ENCODE assay signal across 7 mouse cellular contexts in the genomic region with DNA sequence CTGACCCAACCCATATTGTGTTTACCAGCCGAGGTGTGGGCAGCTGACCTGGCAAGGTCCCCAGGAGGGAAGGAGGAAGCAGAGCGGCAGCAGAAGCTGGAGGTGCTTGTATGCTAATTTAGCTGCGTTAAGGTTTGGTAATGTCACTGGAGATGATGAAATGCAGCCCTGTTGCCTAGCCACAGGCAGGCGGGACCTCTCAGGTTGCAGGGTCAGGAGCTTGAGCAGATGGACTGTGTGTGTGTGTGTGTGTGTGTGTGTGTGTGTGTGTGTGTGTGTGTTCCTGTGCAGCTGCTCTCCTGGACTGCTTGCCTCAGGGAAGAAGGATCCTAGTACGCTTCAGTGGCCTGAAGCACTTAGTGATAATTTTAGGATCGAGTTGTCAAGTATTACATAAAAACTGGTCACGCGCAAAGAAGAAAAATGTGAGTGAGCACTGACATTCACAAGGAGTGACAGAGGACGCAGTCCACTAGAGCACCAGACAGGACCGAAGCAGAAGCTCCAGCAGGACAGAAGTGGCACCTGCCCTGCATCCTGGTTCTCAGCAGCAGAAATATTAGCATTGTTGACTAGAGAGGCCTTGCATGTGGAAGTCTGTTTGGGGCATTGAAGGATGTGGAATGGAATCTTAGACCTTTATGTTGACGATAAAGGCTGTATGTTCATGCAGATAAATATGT. TPM values are rescaled to one million over a fixed set of nuclear protein-coding genes. Genes with fewer than 3 reads are reported as not detected.
DNase-seq lines count a peak whose midpoint lies in the region; ATAC-seq and TF ChIP-seq lines count a peak whose summit lies in the region.

No protein-coding gene starts in this region.

- H3K27me3 ChIP-seq in embryonic facial prominence, embryonic 11.5 days (ENCODE audit: control insufficient read depth, insufficient read depth, low read length), result no peaks in the 10 kb centered on the region
- no peaks in the 10 kb centered on the region for H3K27me3 ChIP-seq in hindbrain, embryonic 14.5 days (ENCODE audit: control insufficient read depth, insufficient read depth, low read length)
- H3K27me3 ChIP-seq in liver, embryonic 13.5 days, result no peaks in the 10 kb centered on the region
- H3K27me3 ChIP-seq in myocyte (ENCODE audit: control insufficient read depth, insufficient read depth, insufficient read length), result no peaks in the 10 kb centered on the region

- no peak overlapping the region for H3K9ac ChIP-seq in embryonic facial prominence, embryonic 11.5 days (replicated peaks; ENCODE audit: low read length)
- no peak overlapping the region for H3K9ac ChIP-seq in hindbrain, embryonic 14.5 days
- no peak overlapping the region for H3K9ac ChIP-seq in liver, embryonic 13.5 days

- no peak overlapping the region; the same call in 1 of the 2 replicates for H3K27ac ChIP-seq in embryonic facial prominence, embryonic 11.5 days (replicated peaks; ENCODE audit: low read depth, low read length)
- H3K27ac ChIP-seq in hindbrain, embryonic 14.5 days, result peak overlapping the region; percentile 32; the same call in 1 of the 2 replicates
- H3K27ac ChIP-seq in liver, embryonic 13.5 days, result no peak overlapping the region

- peak; percentile 90 for ATAC-seq in embryonic facial prominence, embryonic 11.5 days (replicated peaks; ENCODE audit: insufficient number of reproducible peaks, low FRiP score, low TSS enrichment, low read depth)
- ATAC-seq in hindbrain, embryonic 14.5 days (ENCODE audit: low FRiP score), result peak; percentile 75; the same call in 1 of the 2 replicates
- peak; percentile 66 for ATAC-seq in liver, embryonic 13.5 days (ENCODE audit: low read depth)

- H3K9me3 ChIP-seq in embryonic facial prominence, embryonic 11.5 days (replicated peaks; ENCODE audit: control insufficient read depth, low read length), result no peaks in the 10 kb centered on the region
- no peaks in the 10 kb centered on the region for H3K9me3 ChIP-seq in hindbrain, embryonic 14.5 days (ENCODE audit: control insufficient read depth, low read length)
- H3K9me3 ChIP-seq in liver, embryonic 13.5 days (replicated peaks), result no peaks in the 10 kb centered on the region

- H3K36me3 ChIP-seq in embryonic facial prominence, embryonic 11.5 days (replicated peaks; ENCODE audit: control insufficient read depth, insufficient read depth, low read depth, low read length), result no peaks in the 10 kb centered on the region
- no peaks in the 10 kb centered on the region for H3K36me3 ChIP-seq in hindbrain, embryonic 14.5 days (replicated peaks; ENCODE audit: control insufficient read depth, insufficient read depth)
- no peaks in the 10 kb centered on the region for H3K36me3 ChIP-seq in liver, embryonic 13.5 days
- no peaks in the 10 kb centered on the region for H3K36me3 ChIP-seq in myocyte (ENCODE audit: control insufficient read depth, insufficient read depth)

- H3ac ChIP-seq in myocyte (ENCODE audit: control insufficient read depth, insufficient read length), result no peak overlapping the region

- H3K4me2 ChIP-seq in embryonic facial prominence, embryonic 11.5 days (ENCODE audit: low read depth, low read length), result no peak overlapping the region
- no peak overlapping the region; the same call in 1 of the 2 replicates for H3K4me2 ChIP-seq in hindbrain, embryonic 14.5 days (replicated peaks)
- H3K4me2 ChIP-seq in liver, embryonic 13.5 days, result no peak overlapping the region
- peak overlapping the region; percentile 30 for H3K4me2 ChIP-seq in myocyte (ENCODE audit: low read depth)

- no peak for TF ChIP-seq POLR2A in myocyte (IDR thresholded peaks at IDR 0.05; ENCODE audit: insufficient read length, low read depth)

- H3K79me2 ChIP-seq in myocyte (ENCODE audit: control insufficient read depth, insufficient read depth), result no peaks in the 10 kb centered on the region

- DNase-seq in 416B (ENCODE audit: low read depth), result peak; percentile 94
- DNase-seq in MN1 (ENCODE audit: low spot score), result peak; percentile 92
- DNase-seq in embryonic facial prominence, embryonic 11.5 days (ENCODE audit: low spot score), result peak; percentile 74
- no peak for DNase-seq in hindbrain, embryonic 14.5 days (ENCODE audit: low spot score)
- no peak for DNase-seq in liver, embryonic 13.5 days
- DNase-seq in right cerebral cortex, adult 2 months (ENCODE audit: low spot score in 2 of 2), result no peak

- WGBS in embryonic facial prominence, embryonic 11.5 days, result 31% methylated on average over 11 of the region's 11 CpGs
- WGBS in hindbrain, embryonic 14.5 days, result 41% methylated on average over 11 of the region's 11 CpGs
- WGBS in liver, embryonic 13.5 days (ENCODE audit: insufficient replicate concordance), result 59% methylated on average over 11 of the region's 11 CpGs

- no peak overlapping the region for H3K4me3 ChIP-seq in embryonic facial prominence, embryonic 11.5 days (ENCODE audit: low read depth, low read length)
- no peak overlapping the region for H3K4me3 ChIP-seq in hindbrain, embryonic 14.5 days (replicated peaks; ENCODE audit: low read length)
- no peak overlapping the region for H3K4me3 ChIP-seq in liver, embryonic 13.5 days (replicated peaks)
- H3K4me3 ChIP-seq in myocyte, result no peak overlapping the region

- peaks cover 4% of the 10 kb centered on the region for H3K4me1 ChIP-seq in embryonic facial prominence, embryonic 11.5 days (ENCODE audit: control insufficient read depth, insufficient read depth, low read length)
- H3K4me1 ChIP-seq in hindbrain, embryonic 14.5 days (replicated peaks; ENCODE audit: control insufficient read depth, insufficient read depth, low read length), result peaks cover 10% of the 10 kb centered on the region; the same call in 1 of the 2 replicates
- peaks cover 6% of the 10 kb centered on the region; the same call in 1 of the 2 replicates for H3K4me1 ChIP-seq in liver, embryonic 13.5 days (replicated peaks)

TF ChIP-seq in myocyte, 11 proteins besides CTCF, POLR2A, EP300 and RAD21:
- TF ChIP-seq MYOG (IDR thresholded peaks at IDR 0.05; ENCODE audit: control insufficient read depth in 1 of 3, insufficient read depth in 1 of 3, insufficient read length in 2 of 3, low read depth in 2 of 3) (peak; percentile 81 to 83 (median 83)), TCF12 (IDR thresholded peaks at IDR 0.05; ENCODE audit: insufficient read depth, poor library complexity, severe bottlenecking) (peak; percentile 25), SRF (IDR thresholded peaks at IDR 0.05; ENCODE audit: control insufficient read depth, insufficient read length, low read depth) (no peak), MYOD1 (IDR thresholded peaks at IDR 0.05; ENCODE audit: control insufficient read depth in 1 of 3, insufficient read length in 2 of 3, low read depth in 2 of 3) (peak; percentile 76 to 93 (median 79)), CEBPB (IDR thresholded peaks at IDR 0.05; ENCODE audit: insufficient read depth, poor library complexity, severe bottlenecking) (0 out of 2 replicates have a peak, but pooled peaks have one; percentile 32)

RNA-seq across cellular contexts. Expression of a gene that starts 14.8 kb away (rescaled TPM):
- polyA plus RNA-seq in embryonic facial prominence, embryonic 11.5 days (2014; fragmentation: Nextera tagmentation; extraction: Ambion mirVana), result 0.49 TPM in 2 replicates
- 0.29 and 0.48 TPM in 2 replicates for polyA plus RNA-seq in hindbrain, embryonic 14.5 days (2014; fragmentation: Nextera tagmentation; extraction: Ambion mirVana)
- polyA plus RNA-seq in liver, embryonic 13.5 days (2015; fragmentation: Nextera tagmentation; extraction: Ambion mirVana), result not detected in 2 replicates
- polyA plus RNA-seq in myocyte (2012; fragmentation: generic; extraction: Trizol), result 0.02 TPM

RNA-seq across cellular contexts. Expression of a gene that starts 27.3 kb away (rescaled TPM):
- polyA plus RNA-seq in embryonic facial prominence, embryonic 11.5 days (2014; fragmentation: Nextera tagmentation; extraction: Ambion mirVana), result 46.2 and 46.9 TPM in 2 replicates
- polyA plus RNA-seq in hindbrain, embryonic 14.5 days (2014; fragmentation: Nextera tagmentation; extraction: Ambion mirVana), result 14.3 and 14.9 TPM in 2 replicates
- polyA plus RNA-seq in liver, embryonic 13.5 days (2015; fragmentation: Nextera tagmentation; extraction: Ambion mirVana), result 17.0 and 17.3 TPM in 2 replicates
- 6.2 TPM for polyA plus RNA-seq in myocyte (2012; fragmentation: generic; extraction: Trizol)

Comparison
In these comparisons a context has a peak if more than half of its experiments do, and no peak if none do; other contexts are left out.
1. DNase-seq: peak in 416B (single experiment), MN1 (single experiment) and embryonic facial prominence, embryonic 11.5 days (single experiment); none in hindbrain, embryonic 14.5 days (single experiment), liver, embryonic 13.5 days (single experiment) and right cerebral cortex, adult 2 months (0 of 2).
2. Peak in every context shown above with its lines, with median percentiles within 50 percentile points of each other: ATAC-seq.